Mouse (Mus musculus) layer of hippocampus, postnatal 25 days (tissue): ENCODE data around the gene 4931428F04Rik. TPM values are rescaled to one million over a fixed set of nuclear protein-coding genes. Genes with fewer than 3 reads are reported as not detected.

ENCODE experiments used
- DNase-seq, 2 experiments: peaks; one replicate each; pipeline ENCODE4 v3.0.0; 2022; ENCODE audit warnings: mixed read lengths in 2 of 2, low spot score in 1 of 2; ENCODE audit errors: extremely low spot score in 1 of 2
- total RNA-seq, 2 experiments: library from RNA; stranded (reverse); gene quantifications; 2 replicates each; pipeline ENCODE4 v1.2.3; 2021

Gene 4931428F04Rik
- total RNA-seq, 2 experiments from 2014 or later, result 21.7 to 24.4 TPM

GRCm38 (mm10) chr8:105290554-105291314, 1.1 kb upstream of the 4931428F04Rik start:
- DNase-seq, result peak in 1 of 2 experiments; percentile 93

DNA sequence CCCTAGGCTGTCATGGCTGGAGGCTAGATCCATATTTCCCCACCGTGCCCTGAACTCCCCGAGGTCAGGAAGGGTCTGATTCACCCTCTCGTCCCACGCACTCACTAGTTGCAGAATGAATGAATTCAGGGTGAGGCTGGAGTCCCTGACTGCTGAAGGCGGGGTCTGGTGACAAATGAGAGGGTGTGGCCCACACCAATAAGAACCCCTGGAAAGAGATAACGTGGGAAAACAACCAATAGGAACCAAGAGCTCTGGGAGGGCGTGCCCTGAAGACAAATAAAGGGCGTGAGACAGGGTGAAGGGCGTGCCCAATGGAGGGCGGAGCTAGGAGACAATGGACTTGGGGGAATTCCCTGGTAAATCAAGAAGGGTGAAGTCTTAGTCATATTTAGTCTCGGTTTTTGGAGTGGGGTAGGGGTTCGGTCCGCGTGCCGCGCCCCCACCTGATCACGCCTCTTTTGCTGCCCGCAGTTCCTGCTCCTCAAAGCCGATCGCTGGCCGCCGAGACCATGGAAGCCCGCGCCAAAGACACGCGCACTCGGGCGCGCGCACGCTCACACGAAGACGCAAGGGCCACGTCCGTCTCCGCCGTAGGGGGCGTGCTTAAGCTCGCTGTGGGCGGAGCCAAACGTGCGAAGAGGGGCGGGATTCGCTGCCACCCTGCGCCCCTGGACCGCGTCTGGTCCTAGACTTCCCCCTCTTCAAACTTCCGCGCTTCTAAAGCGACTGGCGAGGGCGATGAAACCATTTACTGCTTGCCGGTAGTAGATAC, 519 bp downstream of the 4931428F04Rik start:
- DNase-seq, result peak; percentile 88 to 91

DNA sequence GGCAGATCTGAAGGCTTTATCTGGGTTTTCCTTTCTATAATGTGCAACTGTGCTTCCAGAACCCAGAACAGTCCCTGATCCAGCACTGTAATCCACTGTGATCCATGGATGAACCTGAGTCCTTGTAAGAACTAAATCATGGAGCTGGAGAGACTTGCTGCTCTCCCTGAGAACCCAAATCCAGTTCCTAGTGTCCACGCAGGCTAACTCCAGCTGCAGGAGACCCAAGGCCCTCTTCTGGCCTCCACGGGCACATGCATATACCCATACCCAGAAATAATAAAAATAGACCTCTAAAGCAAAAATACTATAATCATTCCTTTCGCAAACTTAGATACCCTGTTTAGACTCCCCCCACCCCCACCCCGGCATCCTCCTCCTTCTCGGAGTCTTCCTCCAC, 1.4 kb downstream of the 4931428F04Rik start:
- no peak for DNase-seq

GRCm38 (mm10) chr8:105286907-105287306, 2.8 kb downstream of the 4931428F04Rik start:
- no peak for DNase-seq

DNA sequence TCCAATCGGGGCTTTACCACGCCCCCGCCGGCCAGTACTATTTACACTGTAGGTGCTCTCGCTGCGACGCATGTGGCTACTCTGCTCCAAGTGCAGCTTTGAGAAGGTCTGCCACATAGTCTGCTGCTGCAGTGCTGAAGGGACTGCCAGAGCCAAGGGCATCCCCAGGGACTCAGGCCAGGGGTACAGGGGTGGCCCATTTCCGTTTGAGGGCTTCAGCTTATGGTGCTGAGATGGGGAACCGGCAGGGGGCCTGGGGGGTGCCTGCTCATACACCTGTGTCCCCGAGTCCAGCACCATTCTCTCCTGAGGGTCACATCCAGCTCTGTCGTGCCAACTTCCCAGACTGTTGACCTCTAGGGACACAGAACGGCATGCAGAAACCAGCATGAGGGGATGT, 4.2 kb downstream of the 4931428F04Rik start:
- DNase-seq, result no peak

GRCm38 (mm10) chr8:105283074-105283473, 6.6 kb downstream of the 4931428F04Rik start:
- DNase-seq, result peak in 1 of 2 experiments; percentile 56

DNA sequence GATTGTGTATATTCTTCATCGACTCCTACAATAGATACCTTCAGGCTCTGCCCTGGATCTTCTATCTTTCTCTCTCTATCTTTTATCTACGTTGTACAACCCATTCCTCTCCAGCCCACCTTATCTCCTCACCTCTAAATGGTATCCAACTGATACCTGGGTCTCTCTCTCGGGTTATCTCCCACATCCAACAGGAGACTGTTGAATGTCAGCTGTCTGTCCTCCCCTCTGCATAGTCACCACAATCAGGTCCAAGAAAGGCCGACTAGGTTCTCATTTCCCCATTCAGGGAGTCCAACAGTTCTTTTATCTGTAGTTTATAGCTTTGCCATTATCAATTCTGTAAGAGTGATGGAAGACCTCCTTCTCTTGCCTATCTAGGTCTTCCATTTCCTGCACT, 7.4 kb downstream of the 4931428F04Rik start:
- no peak for DNase-seq

DNA sequence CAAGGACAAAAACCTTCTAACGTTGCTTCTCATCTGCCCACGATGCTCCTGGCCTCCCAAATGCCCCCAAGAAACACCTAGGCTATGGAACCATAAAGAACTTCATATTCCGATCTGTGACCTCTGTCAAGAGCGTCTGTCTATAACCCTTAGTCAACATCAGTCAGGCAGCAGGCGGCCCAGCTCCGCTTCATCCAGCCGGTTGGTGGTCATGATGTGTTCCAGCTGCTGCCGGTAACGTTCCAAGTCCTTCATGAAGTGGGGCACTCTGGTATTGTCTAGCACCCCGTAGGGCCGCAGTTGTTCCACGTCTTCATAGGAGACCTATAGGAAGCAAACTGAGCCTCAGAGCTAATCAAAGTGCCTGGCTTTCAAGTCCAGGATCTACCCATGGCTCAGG, 7.8 kb downstream of the 4931428F04Rik start:
- no peak for DNase-seq

- DNase-seq, result no peak
These were observed 9.1 kb downstream of the 4931428F04Rik start for GRCm38 (mm10) chr8:105280567-105280966.

GRCm38 (mm10) chr8:105278911-105279334, 10.7 kb downstream of the 4931428F04Rik start:
- DNase-seq, result peak; percentile 76 to 81

DNA sequence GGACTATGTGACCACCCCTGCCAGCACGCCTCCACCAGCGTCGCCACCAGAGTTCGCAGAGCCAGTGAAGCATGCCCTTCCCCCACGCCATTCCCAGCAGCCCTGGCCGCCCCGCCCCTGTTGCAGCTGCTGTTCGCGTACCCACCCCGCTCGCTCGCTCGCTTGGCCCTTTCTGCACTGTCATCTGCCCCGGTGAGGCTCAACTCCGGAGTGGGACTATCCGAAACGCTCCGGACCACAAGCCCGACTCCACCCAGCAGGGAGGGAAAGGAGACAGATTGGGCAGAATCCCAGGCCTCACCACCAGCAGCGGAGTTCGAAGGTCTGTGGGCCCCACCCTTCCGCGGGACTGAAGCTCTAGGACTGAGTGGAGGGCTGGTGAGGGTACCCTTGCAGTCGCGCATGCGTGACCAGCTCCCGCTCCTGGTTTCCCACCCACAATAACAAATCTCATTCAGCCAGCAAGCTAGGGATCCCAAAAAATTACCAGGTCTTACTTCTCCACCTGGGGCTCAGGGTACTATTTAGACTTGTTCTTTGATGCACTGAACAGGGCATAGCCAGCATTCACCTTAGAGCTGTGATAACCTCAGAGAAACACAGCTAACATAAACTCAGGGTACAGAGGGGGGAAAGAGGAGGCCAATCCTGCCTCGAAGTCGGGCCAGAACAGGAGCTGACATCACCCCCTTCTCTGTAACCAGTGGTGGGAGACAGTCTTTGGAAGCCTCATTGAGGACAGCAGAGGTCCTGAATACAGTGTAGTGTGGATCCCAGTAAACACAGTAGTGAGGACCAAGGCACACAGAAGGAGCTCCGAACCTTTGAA, 13.2 kb downstream of the 4931428F04Rik start:
- peak in 1 of 2 experiments; percentile 54 for DNase-seq

DNA sequence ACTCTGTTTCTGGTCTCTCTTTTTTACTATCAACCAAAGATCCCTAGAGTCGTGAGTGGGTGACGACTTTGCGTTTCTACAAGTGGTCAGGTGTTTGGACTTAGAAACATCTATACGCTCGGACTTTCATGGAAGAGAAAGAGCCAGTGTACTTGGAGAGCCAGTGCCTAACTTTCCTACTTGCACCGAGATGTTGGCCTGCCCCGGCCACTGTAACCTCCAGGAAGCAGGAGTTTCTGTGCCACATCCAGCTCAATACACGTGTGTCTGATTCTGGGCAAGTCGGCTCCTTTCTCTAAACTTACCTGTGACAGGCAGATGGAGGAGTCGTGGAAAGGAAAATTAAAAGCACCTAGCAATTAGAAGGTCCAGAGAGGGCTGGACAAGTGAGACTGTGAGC, 13.8 kb downstream of the 4931428F04Rik start, which contains the start of gene Nol3:
Gene Nol3 (plus strand): TSS at position 301 of the 400 bp plus-strand sequence.
- no peak for DNase-seq

- DNase-seq, result no peak
These were observed 14.3 kb downstream of the 4931428F04Rik start for GRCm38 (mm10) chr8:105275387-105275786.

DNA sequence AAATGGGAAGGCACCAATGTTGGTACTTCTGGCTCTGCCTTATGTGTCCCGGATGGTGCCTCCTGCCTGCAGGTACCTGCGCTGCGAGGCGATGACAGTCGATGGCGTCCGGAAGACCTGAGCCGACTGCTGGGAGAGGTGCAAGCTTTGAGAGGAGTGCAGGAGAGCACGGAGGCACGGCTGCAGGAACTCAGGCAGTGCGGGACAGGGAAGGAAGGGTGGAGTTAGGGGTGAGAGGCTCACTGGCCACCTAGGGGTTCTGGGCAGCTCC, 18.8 kb downstream of the 4931428F04Rik start:
- DNase-seq, result no peak

- no peak for DNase-seq
These were observed 19.4 kb downstream of the 4931428F04Rik start for GRCm38 (mm10) chr8:105270101-105270915.

- DNase-seq, result no peak
These were observed 20.2 kb downstream of the 4931428F04Rik start, which contains the start of gene Hsf4 for GRCm38 (mm10) chr8:105269461-105269947. Gene Hsf4 (plus strand): TSS chr8:105269801.

- no peak for DNase-seq
These were observed 20.6 kb downstream of the 4931428F04Rik start for GRCm38 (mm10) chr8:105269075-105269458.

DNA sequence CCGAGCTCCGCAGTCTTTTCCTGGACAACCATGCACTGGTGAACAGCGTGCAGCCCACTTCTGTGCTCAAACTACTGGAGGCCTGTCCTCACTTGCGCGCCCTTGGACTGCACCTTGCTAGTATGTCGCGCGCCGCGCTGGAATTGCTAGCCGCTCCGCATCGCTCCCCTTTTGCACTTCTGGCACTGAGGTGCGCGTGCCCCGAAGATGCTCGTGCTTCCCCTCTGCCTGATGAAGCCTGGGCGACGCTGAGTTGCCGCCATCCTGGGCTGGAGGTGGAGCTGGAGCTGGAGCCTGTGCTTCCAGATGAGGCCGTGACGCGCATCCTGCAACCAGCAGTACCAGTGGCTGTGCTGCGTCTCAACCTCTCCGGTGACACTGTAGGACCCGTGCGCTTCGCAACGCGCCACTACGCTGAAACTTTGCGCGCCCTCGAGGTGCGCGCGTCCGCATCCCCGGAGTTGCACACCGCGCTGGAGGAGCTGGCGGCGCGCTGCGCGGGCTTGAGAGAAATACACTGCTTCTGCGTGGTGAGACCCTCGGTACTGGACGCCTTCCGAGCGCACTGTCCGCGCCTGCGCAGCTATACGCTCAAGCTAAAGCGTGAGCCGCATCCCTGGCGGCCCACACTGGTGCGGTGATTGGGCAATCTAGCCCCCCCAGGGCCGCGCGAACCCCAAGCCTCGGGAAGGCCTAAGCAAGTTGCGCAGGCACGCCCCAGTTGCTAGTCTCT, 21.2 kb downstream of the 4931428F04Rik start:
- peak; percentile 62 to 66 for DNase-seq

DNA sequence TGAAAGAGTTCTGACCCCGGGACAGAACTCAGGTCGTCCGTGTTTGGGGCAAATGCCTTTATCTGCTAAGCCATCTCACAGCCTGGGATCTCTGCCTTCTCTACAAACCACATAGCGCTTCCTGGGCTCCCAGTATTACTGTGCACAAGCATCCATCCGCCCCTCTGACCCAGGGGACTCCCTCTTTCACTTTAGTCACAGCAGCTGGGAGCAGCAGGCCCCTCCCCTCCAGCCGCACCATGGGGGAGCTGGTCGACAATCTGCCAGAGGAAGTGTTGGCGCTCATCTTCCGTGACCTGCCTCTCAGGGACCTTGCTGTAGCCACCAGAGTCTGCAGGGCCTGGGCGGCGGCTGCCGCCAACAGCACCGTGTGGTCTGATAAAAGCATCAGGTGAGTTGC, 22.9 kb downstream of the 4931428F04Rik start:
- DNase-seq, result no peak
